Mouse (Mus musculus) E14TG2a.4 (cell line): Measurements from ENCODE around the gene Elmod3.
A peak's percentile ranks its signal among the peaks of the same experiment; 100 is the strongest.

ENCODE experiments used
- H3K27me3 ChIP-seq: 2 replicates; pipeline ENCODE4 v1.6.1; 2014; ENCODE audit warnings: low read length, control low read depth; ENCODE audit not compliant: insufficient read depth
- H3K36me3 ChIP-seq: 2 replicates; pipeline ENCODE4 v1.6.1; 2014; ENCODE audit warnings: low read length, control low read depth; ENCODE audit not compliant: insufficient read depth
- H3K4me1 ChIP-seq: replicated peaks from 2 replicates; pipeline ENCODE4 v1.6.1; 2014; ENCODE audit warnings: low read depth, low read length, control low read depth
- H3K4me3 ChIP-seq: replicated peaks from 2 replicates; pipeline ENCODE4 v1.5.1; 2014; ENCODE audit warnings: mild to moderate bottlenecking, low read length
- H3K9me3 ChIP-seq: 2 replicates; pipeline ENCODE4 v1.6.1; 2014; ENCODE audit warnings: low read length, control low read depth
- CTCF ChIP-seq: conservative IDR thresholded peaks from 2 replicates; pipeline ENCODE4 v1.5.1; 2014; ENCODE audit warnings: low read length
- NANOG ChIP-seq: IDR thresholded peaks from 2 replicates; pipeline ENCODE4 v1.6.1; 2014; ENCODE audit warnings: borderline replicate concordance, low read length, mixed read lengths
- POU5F1 ChIP-seq: IDR thresholded peaks from 2 replicates; pipeline ENCODE4 v1.6.1; 2014; ENCODE audit warnings: low read length, borderline replicate concordance

The Elmod3 gene

GRCm38 (mm10) chr6:72597956-72598753 is at the start of gene Elmod3, which contains the start of gene Retsat:
Gene Elmod3 (minus strand): TSS chr6:72598413.
Gene Retsat (plus strand): TSS chr6:72598475.
- peaks cover 22% of the 10 kb centered on the region for H3K36me3 ChIP-seq

GRCm38 (mm10) chr6:72647383-72647820 is 49.2 kb upstream of the Elmod3 start:
- H3K36me3 ChIP-seq, result peaks cover 6% of the 10 kb centered on the region; the same call in 1 of the 2 replicates
- H3K9me3 ChIP-seq, result no peaks in the 10 kb centered on the region
- H3K4me3 ChIP-seq, result 0 out of 2 replicates have a peak overlapping the region, but pooled peaks have one; percentile 35
- no peaks in the 10 kb centered on the region for H3K27me3 ChIP-seq
- TF ChIP-seq CTCF, result peak; percentile 40
- no peak for TF ChIP-seq NANOG
- H3K4me1 ChIP-seq, result peaks cover 38% of the 10 kb centered on the region

More at GRCm38 (mm10) chr6:72597956-72598753, at the start of gene Elmod3, which contains the start of gene Retsat:
- peak within 1 kb of the TSS; percentile 82 for H3K4me3 ChIP-seq
- no peaks in the 10 kb centered on the region; the same call in 1 of the 2 replicates for H3K27me3 ChIP-seq
- peaks cover 41% of the 10 kb centered on the region for H3K4me1 ChIP-seq
- no peaks in the 10 kb centered on the region for H3K9me3 ChIP-seq
- TF ChIP-seq NANOG (no peak), POU5F1 (no peak), CTCF (no peak)

GRCm38 (mm10) chr6:72645364-72645763 is 47.2 kb upstream of the Elmod3 start:
- TF ChIP-seq CTCF (no peak), NANOG (no peak), POU5F1 (no peak)
- H3K36me3 ChIP-seq, result peaks cover 6% of the 10 kb centered on the region; the same call in 1 of the 2 replicates
- H3K9me3 ChIP-seq, result no peaks in the 10 kb centered on the region
- no peaks in the 10 kb centered on the region for H3K27me3 ChIP-seq
- peaks cover 37% of the 10 kb centered on the region for H3K4me1 ChIP-seq
- H3K4me3 ChIP-seq, result no peak overlapping the region

GRCm38 (mm10) chr6:72644576-72644975 is 46.4 kb upstream of the Elmod3 start:
- no peak overlapping the region for H3K4me3 ChIP-seq
- peaks cover 30% of the 10 kb centered on the region for H3K4me1 ChIP-seq
- no peaks in the 10 kb centered on the region for H3K9me3 ChIP-seq
- H3K27me3 ChIP-seq, result no peaks in the 10 kb centered on the region
- H3K36me3 ChIP-seq, result peaks cover 6% of the 10 kb centered on the region; the same call in 1 of the 2 replicates
- TF ChIP-seq CTCF (no peak), POU5F1 (no peak), NANOG (no peak)

- no peaks in the 10 kb centered on the region for H3K9me3 ChIP-seq
- no peaks in the 10 kb centered on the region for H3K27me3 ChIP-seq
- no peak overlapping the region for H3K4me3 ChIP-seq
- TF ChIP-seq CTCF (no peak), POU5F1 (no peak), NANOG (no peak)
- peaks cover 17% of the 10 kb centered on the region for H3K4me1 ChIP-seq
- no peaks in the 10 kb centered on the region for H3K36me3 ChIP-seq
Observed at GRCm38 (mm10) chr6:72641218-72641954, 43.2 kb upstream of the Elmod3 start.

- TF ChIP-seq NANOG (no peak), CTCF (no peak), POU5F1 (no peak)
- no peak overlapping the region for H3K4me3 ChIP-seq
- H3K27me3 ChIP-seq, result no peaks in the 10 kb centered on the region
- peaks cover 36% of the 10 kb centered on the region for H3K4me1 ChIP-seq
- H3K36me3 ChIP-seq, result peaks cover 21% of the 10 kb centered on the region
- H3K9me3 ChIP-seq, result no peaks in the 10 kb centered on the region
Observed at GRCm38 (mm10) chr6:72636940-72637339, 38.7 kb upstream of the Elmod3 start.

- TF ChIP-seq CTCF (peak; percentile 60), NANOG (no peak)
- Histone ChIP-seq H3K9me3 (no peaks in the 10 kb centered on the region), H3K27me3 (no peaks in the 10 kb centered on the region), H3K4me3 (no peak overlapping the region), H3K36me3 (peaks cover 30% of the 10 kb centered on the region), H3K4me1 (peaks cover 34% of the 10 kb centered on the region)
Observed at GRCm38 (mm10) chr6:72635760-72636431, 37.7 kb upstream of the Elmod3 start.

GRCm38 (mm10) chr6:72634311-72634710 is 36.1 kb upstream of the Elmod3 start:
- H3K9me3 ChIP-seq, result no peaks in the 10 kb centered on the region
- TF ChIP-seq CTCF (no peak), NANOG (no peak), POU5F1 (no peak)
- no peaks in the 10 kb centered on the region for H3K27me3 ChIP-seq
- H3K4me1 ChIP-seq, result peaks cover 34% of the 10 kb centered on the region
- H3K36me3 ChIP-seq, result peaks cover 46% of the 10 kb centered on the region
- no peak overlapping the region for H3K4me3 ChIP-seq
